Mouse (Mus musculus): Measurements from ENCODE around the gene Mau2.

GRCm38 (mm10) chr8:70015017-70015416 lies 27.5 kb downstream of the Mau2 start:
- TF ChIP-seq GATA1 (IDR thresholded peaks at IDR 0.05; ENCODE audit: low read length) (no peak), TAL1 (IDR thresholded peaks at IDR 0.05; ENCODE audit: low read length) (no peak)

Data from erythroblast, embryonic 14.5 days (primary cell).